Mouse (Mus musculus) cerebellum, adult 2 months (tissue): ENCODE results near the gene Adap2. TPM values are rescaled to one million over a fixed set of nuclear protein-coding genes. Genes with fewer than 3 reads are reported as not detected.

Experiments
- DNase-seq, 2 experiments: peaks; one replicate each; pipeline ENCODE4 v3.0.0; 2021
- H3K27ac ChIP-seq: fragments of 200-500 bp; 2 replicates; pipeline ENCODE4 v1.5.1; 2012; ENCODE audit warnings: low read length, control low read depth, inconsistent platforms; ENCODE audit not compliant: insufficient read depth
- H3K27me3 ChIP-seq: fragments of 200-500 bp; 2 replicates; pipeline ENCODE4 v1.6.1; 2012; ENCODE audit warnings: inconsistent platforms, mild to moderate bottlenecking, low read length, moderate library complexity; ENCODE audit not compliant: control insufficient read depth, insufficient read depth
- H3K4me1 ChIP-seq: fragments of 200-500 bp; 2 replicates; pipeline ENCODE4 v1.6.1; 2011; ENCODE audit warnings: low read length; ENCODE audit not compliant: control insufficient read depth, insufficient read depth
- H3K4me3 ChIP-seq: fragments of 200-500 bp; replicated peaks from 2 replicates; pipeline ENCODE3; 2011; ENCODE audit warnings: mild to moderate bottlenecking, low read depth, low read length, control low read depth; ENCODE audit not compliant: insufficient read depth
- CTCF ChIP-seq: fragments of 200-500 bp; IDR thresholded peaks from 2 replicates; pipeline ENCODE4 v1.5.1; 2011; ENCODE audit warnings: low read depth, mild to moderate bottlenecking, control low read depth, low read length, moderate library complexity, borderline replicate concordance; ENCODE audit not compliant: insufficient read depth
- POLR2A ChIP-seq: fragments of 200-500 bp; IDR thresholded peaks from 2 replicates; pipeline ENCODE4 v1.6.1; 2011; ENCODE audit warnings: low read length, control low read depth, borderline replicate concordance; ENCODE audit not compliant: insufficient read depth
- WGBS: fragments of 180-500 bp; shearing (Covaris S2); methylation state at CpG from one replicate; pipeline ENCODE4 v1.1.7; 2018; 5-methylcytosine and 5-hydroxymethylcytosine counted together
- polyA plus RNA-seq: library from polyadenylated mRNA; depleted of rRNA; stranded (reverse); fragments of >200 nt; gene quantifications from 2 replicates; pipeline ENCODE4 v1.2.3, GENCODE M21; 2012

The Adap2 gene
- polyA plus RNA-seq, 1 experiment = 3.7 TPM

- WGBS = 75% methylated on average over 7 of the region's 7 CpGs
- H3K4me1 ChIP-seq = no peaks in the 10 kb centered on the region
Measured at GRCm38 (mm10) chr11:80163362-80164116, 9.6 kb downstream of the Adap2 start.

GRCm38 (mm10) chr11:80164224-80164623 is 10.3 kb downstream of the Adap2 start:
- no peak overlapping the region for H3K4me3 ChIP-seq
- no peaks in the 10 kb centered on the region for H3K27me3 ChIP-seq
- DNase-seq = no peak
- TF ChIP-seq CTCF (no peak), POLR2A (no peak)
- WGBS = 27% methylated on average over 2 of the region's 2 CpGs
- H3K27ac ChIP-seq = no peak overlapping the region
- no peaks in the 10 kb centered on the region for H3K4me1 ChIP-seq

More at GRCm38 (mm10) chr11:80163362-80164116, 9.6 kb downstream of the Adap2 start:
- Histone ChIP-seq H3K27ac (no peak overlapping the region), H3K4me3 (no peak overlapping the region), H3K27me3 (no peaks in the 10 kb centered on the region)
- no peak for DNase-seq
- no peak for TF ChIP-seq POLR2A
- TF ChIP-seq CTCF = no peak

GRCm38 (mm10) chr11:80168121-80168520 is 14.2 kb downstream of the Adap2 start:
- TF ChIP-seq CTCF (no peak), POLR2A (no peak)
- H3K4me1 ChIP-seq = no peaks in the 10 kb centered on the region
- no peak overlapping the region for H3K27ac ChIP-seq
- H3K4me3 ChIP-seq = no peak overlapping the region
- H3K27me3 ChIP-seq = no peaks in the 10 kb centered on the region
- 89% methylated on average over 9 of the region's 9 CpGs for WGBS
- no peak for DNase-seq

GRCm38 (mm10) chr11:80168611-80169249 is 14.8 kb downstream of the Adap2 start:
- WGBS = 76% methylated on average over 4 of the region's 4 CpGs
- no peak for DNase-seq
- Histone ChIP-seq H3K4me3 (no peak overlapping the region), H3K27me3 (no peaks in the 10 kb centered on the region), H3K27ac (no peak overlapping the region), H3K4me1 (no peaks in the 10 kb centered on the region)
- TF ChIP-seq CTCF = no peak

- TF ChIP-seq POLR2A = no peak
- Histone ChIP-seq H3K27me3 (no peaks in the 10 kb centered on the region), H3K4me3 (no peak overlapping the region), H3K4me1 (no peaks in the 10 kb centered on the region), H3K27ac (no peak overlapping the region)
- DNase-seq = no peak
- 88% methylated on average over 3 of the region's 3 CpGs for WGBS
Measured at GRCm38 (mm10) chr11:80169629-80170028, 15.7 kb downstream of the Adap2 start.

- Histone ChIP-seq H3K27me3 (no peaks in the 10 kb centered on the region), H3K4me1 (no peaks in the 10 kb centered on the region), H3K4me3 (no peak overlapping the region), H3K27ac (no peak overlapping the region)
- 77% methylated on average over 5 of the region's 5 CpGs for WGBS
- no peak for TF ChIP-seq POLR2A
- no peak for TF ChIP-seq CTCF
- DNase-seq = no peak
Measured at GRCm38 (mm10) chr11:80170351-80170750, 16.4 kb downstream of the Adap2 start.

GRCm38 (mm10) chr11:80171884-80172283 is 18.0 kb downstream of the Adap2 start:
- no peak for TF ChIP-seq CTCF
- TF ChIP-seq POLR2A = no peak
- 62% methylated on average over 4 of the region's 4 CpGs for WGBS

GRCm38 (mm10) chr11:80173963-80174670 is 20.2 kb downstream of the Adap2 start:
- WGBS = 69% methylated on average over 11 of the region's 11 CpGs
- Histone ChIP-seq H3K4me3 (no peak overlapping the region), H3K27ac (no peak overlapping the region), H3K27me3 (no peaks in the 10 kb centered on the region), H3K4me1 (no peaks in the 10 kb centered on the region)
- DNase-seq = no peak
- TF ChIP-seq POLR2A (no peak), CTCF (no peak)

More at GRCm38 (mm10) chr11:80171884-80172283, 18.0 kb downstream of the Adap2 start:
- no peak for DNase-seq
- H3K4me3 ChIP-seq = no peak overlapping the region
- H3K4me1 ChIP-seq = no peaks in the 10 kb centered on the region
- no peaks in the 10 kb centered on the region for H3K27me3 ChIP-seq
- H3K27ac ChIP-seq = no peak overlapping the region
